Mouse (Mus musculus) ovary, adult 18-20 months (tissue): ENCODE measurements at regions not wholly inside any gene's neighbourhood (a gene's known extent, or its start where the extent isn't known, plus 50 kb on each side); places are given as distances from the start of the nearest gene placed in this dataset.

Source experiments
- DNase-seq: peaks from one replicate; pipeline ENCODE4 v3.0.0; 2022; ENCODE audit warnings: low spot score, mixed read lengths

- DNase-seq, result no peak
Measured at GRCm38 (mm10) chr3:148762541-148763225, 227.7 kb downstream of the Adgrl2 start.

GRCm38 (mm10) chr3:148761586-148761985 is 228.8 kb downstream of the Adgrl2 start:
- no peak for DNase-seq

GRCm38 (mm10) chr3:148759500-148759899 is 230.9 kb downstream of the Adgrl2 start:
- DNase-seq, result no peak

GRCm38 (mm10) chr3:148746234-148746633 is 244.1 kb downstream of the Adgrl2 start:
- DNase-seq, result no peak

- no peak for DNase-seq
Measured at GRCm38 (mm10) chr3:148744651-148745050, 245.7 kb downstream of the Adgrl2 start.

GRCm38 (mm10) chr3:148734194-148734749 is 256.1 kb downstream of the Adgrl2 start:
- no peak for DNase-seq

GRCm38 (mm10) chr3:148733227-148733854 is 257.0 kb downstream of the Adgrl2 start:
- no peak for DNase-seq

GRCm38 (mm10) chr3:148731436-148731835 is 258.9 kb downstream of the Adgrl2 start:
- DNase-seq, result no peak

GRCm38 (mm10) chr3:148729242-148729680 is 261.1 kb downstream of the Adgrl2 start:
- no peak for DNase-seq

- no peak for DNase-seq
Measured at GRCm38 (mm10) chr3:148728513-148729241, 261.7 kb downstream of the Adgrl2 start.

GRCm38 (mm10) chr3:148726596-148727331 is 263.6 kb downstream of the Adgrl2 start:
- DNase-seq, result no peak

- DNase-seq, result no peak
Measured at GRCm38 (mm10) chr3:148696555-148696954, 293.8 kb downstream of the Adgrl2 start.

GRCm38 (mm10) chr3:148695453-148695852 is 294.9 kb downstream of the Adgrl2 start:
- DNase-seq, result no peak

- DNase-seq, result no peak
Measured at GRCm38 (mm10) chr3:148683181-148683580, 307.2 kb downstream of the Adgrl2 start.

GRCm38 (mm10) chr3:148682445-148682994 is 307.8 kb downstream of the Adgrl2 start:
- DNase-seq, result peak; percentile 8

- DNase-seq, result peak; percentile 33
Measured at GRCm38 (mm10) chr3:148681186-148681585, 309.2 kb downstream of the Adgrl2 start.

GRCm38 (mm10) chr3:148680737-148681136 is 309.6 kb downstream of the Adgrl2 start:
- peak; percentile 72 for DNase-seq

GRCm38 (mm10) chr3:148680086-148680485 is 310.3 kb downstream of the Adgrl2 start:
- DNase-seq, result no peak

GRCm38 (mm10) chr3:148679121-148679520 is 311.2 kb downstream of the Adgrl2 start:
- no peak for DNase-seq

- DNase-seq, result no peak
Measured at GRCm38 (mm10) chr3:148676025-148676424, 314.3 kb downstream of the Adgrl2 start.

- no peak for DNase-seq
Measured at GRCm38 (mm10) chr3:148662888-148663477, 327.4 kb downstream of the Adgrl2 start.
